Mouse (Mus musculus): ENCODE measurements around the gene Myb. TPM values are rescaled to one million over a fixed set of nuclear protein-coding genes. Genes with fewer than 3 reads are reported as not detected.

Myb gene
- polyA plus RNA-seq, 1 experiment from 2014 or later, result 11.1 TPM

DNA sequence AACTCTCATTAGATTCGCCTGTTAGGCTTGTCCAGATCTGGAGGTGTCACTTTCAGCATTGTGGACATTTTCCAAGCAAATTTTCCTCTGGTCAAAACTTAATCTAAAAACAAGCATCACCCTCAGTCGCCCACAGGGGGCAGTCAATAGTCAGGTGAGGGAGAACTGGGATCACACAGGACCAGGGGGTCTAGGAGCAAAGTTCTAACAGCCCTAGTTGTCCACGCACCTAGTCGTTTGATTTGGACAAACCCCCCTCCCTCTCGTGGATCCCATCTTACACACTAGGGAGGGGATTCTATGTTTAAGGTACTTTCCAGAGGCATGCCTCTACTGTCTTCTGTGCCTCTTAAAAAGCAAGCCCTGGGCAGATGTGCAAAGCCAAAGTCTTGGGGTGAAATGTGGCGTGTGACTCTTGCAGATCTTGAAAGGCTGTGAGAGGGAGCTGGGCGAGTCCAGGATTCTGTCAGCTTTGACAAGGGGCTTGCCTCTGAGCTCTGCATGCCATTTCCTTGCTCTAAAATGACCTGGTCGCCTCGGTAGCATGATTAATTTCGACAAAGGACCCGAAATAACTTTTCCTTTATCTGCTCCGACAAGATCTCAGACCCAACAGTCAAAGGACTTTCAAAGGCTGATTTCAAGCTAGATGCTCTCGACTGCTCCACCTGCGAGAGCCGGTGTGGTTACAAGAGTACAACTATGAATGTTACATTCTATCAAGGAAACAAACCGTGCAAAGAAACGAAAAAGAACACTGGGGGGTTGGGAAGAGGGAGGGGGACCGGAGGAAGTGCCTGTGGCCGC, 2.5 kb downstream of the Myb start:
- peak overlapping the region; percentile 71 for H3K9ac ChIP-seq (replicated peaks)

GRCm38 (mm10) chr10:21156953-21157499, 3.8 kb downstream of the Myb start:
- Histone ChIP-seq H3K4me2 (ENCODE audit: low read depth, low read length) (peak overlapping the region; percentile 13; the same call in 1 of the 2 replicates), H3K4me3 (ENCODE audit: low read depth, low read length) (no peak overlapping the region), H3K4me1 (ENCODE audit: insufficient read depth) (peaks cover 31% of the 10 kb centered on the region; the same call in 1 of the 2 replicates), H3K27me3 (ENCODE audit: insufficient read depth, low read length) (peaks cover 11% of the 10 kb centered on the region; the same call in 1 of the 2 replicates), H3K36me3 (replicated peaks; ENCODE audit: insufficient read depth, low read length) (no peaks in the 10 kb centered on the region), H3K9me3 (ENCODE audit: low read length) (no peaks in the 10 kb centered on the region), H3K9ac (replicated peaks) (no peak overlapping the region), H3K27ac (ENCODE audit: low read depth) (no peak overlapping the region)
- WGBS (ENCODE audit: insufficient replicate concordance), result 29% methylated on average over 5 of the region's 5 CpGs
- ATAC-seq, result no peak
- TF ChIP-seq CTCF (IDR thresholded peaks at IDR 0.05; ENCODE audit: low read depth) (no peak), EP300 (IDR thresholded peaks at IDR 0.05; ENCODE audit: low read depth) (no peak)
- no peak for DNase-seq

More for the DNA sequence above, 2.5 kb downstream of the Myb start:
- TF ChIP-seq EP300 (IDR thresholded peaks at IDR 0.05; ENCODE audit: low read depth) (no peak), CTCF (IDR thresholded peaks at IDR 0.05; ENCODE audit: low read depth) (peak; percentile 77)
- 2% methylated on average over 19 of the region's 19 CpGs for WGBS (ENCODE audit: insufficient replicate concordance)
- H3K27me3 ChIP-seq (ENCODE audit: insufficient read depth, low read length), result peaks cover 11% of the 10 kb centered on the region; the same call in 1 of the 2 replicates
- H3K4me2 ChIP-seq (ENCODE audit: low read depth, low read length), result peak overlapping the region; percentile 99
- no peaks in the 10 kb centered on the region for H3K36me3 ChIP-seq (replicated peaks; ENCODE audit: insufficient read depth, low read length)
- ATAC-seq, result no peak
- no peaks in the 10 kb centered on the region for H3K9me3 ChIP-seq (ENCODE audit: low read length)
- peaks cover 28% of the 10 kb centered on the region; the same call in 1 of the 2 replicates for H3K4me1 ChIP-seq (ENCODE audit: insufficient read depth)
- peak; percentile 74 for DNase-seq
- peak overlapping the region; percentile 52 for H3K27ac ChIP-seq (ENCODE audit: low read depth)
- peak overlapping the region; percentile 65 for H3K4me3 ChIP-seq (ENCODE audit: low read depth, low read length)

DNA sequence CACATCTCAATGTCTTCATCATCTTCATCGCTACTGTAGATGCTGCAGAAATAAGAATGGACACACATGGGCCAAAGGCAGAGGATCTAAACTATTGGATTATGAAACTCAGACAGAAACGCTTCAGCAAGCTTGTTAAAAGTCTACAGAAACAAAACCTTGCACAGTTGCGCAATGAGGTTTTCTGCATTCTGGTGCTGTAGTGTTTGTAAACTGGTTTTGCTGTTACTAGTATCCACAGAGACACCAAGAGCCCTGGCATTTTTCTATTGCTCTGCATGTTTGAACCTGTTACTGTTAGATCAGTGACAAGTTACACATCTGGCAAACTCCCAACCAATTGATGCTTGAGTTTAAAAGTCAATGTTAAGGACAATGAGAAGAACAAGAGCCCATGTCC, 4.4 kb downstream of the Myb start:
- Histone ChIP-seq H3K36me3 (replicated peaks; ENCODE audit: insufficient read depth, low read length) (no peaks in the 10 kb centered on the region), H3K4me2 (ENCODE audit: low read depth, low read length) (peak overlapping the region; percentile 13; the same call in 1 of the 2 replicates), H3K27ac (ENCODE audit: low read depth) (no peak overlapping the region), H3K9ac (replicated peaks) (no peak overlapping the region), H3K4me3 (ENCODE audit: low read depth, low read length) (no peak overlapping the region), H3K9me3 (ENCODE audit: low read length) (no peaks in the 10 kb centered on the region), H3K27me3 (ENCODE audit: insufficient read depth, low read length) (peaks cover 11% of the 10 kb centered on the region; the same call in 1 of the 2 replicates), H3K4me1 (ENCODE audit: insufficient read depth) (peaks cover 29% of the 10 kb centered on the region; the same call in 1 of the 2 replicates)
- 63% methylated on average over 3 of the region's 3 CpGs for WGBS (ENCODE audit: insufficient replicate concordance)
- DNase-seq (no peak), ATAC-seq (no peak)
- TF ChIP-seq CTCF (IDR thresholded peaks at IDR 0.05; ENCODE audit: low read depth) (no peak), EP300 (IDR thresholded peaks at IDR 0.05; ENCODE audit: low read depth) (no peak)

- 36% methylated on average over 3 of the region's 3 CpGs for WGBS (ENCODE audit: insufficient replicate concordance)
- ATAC-seq (no peak), DNase-seq (no peak)
- TF ChIP-seq CTCF (IDR thresholded peaks at IDR 0.05; ENCODE audit: low read depth), result no peak
- no peak for TF ChIP-seq EP300 (IDR thresholded peaks at IDR 0.05; ENCODE audit: low read depth)
- Histone ChIP-seq H3K27ac (ENCODE audit: low read depth) (no peak overlapping the region), H3K4me2 (ENCODE audit: low read depth, low read length) (no peak overlapping the region), H3K27me3 (ENCODE audit: insufficient read depth, low read length) (peaks cover 7% of the 10 kb centered on the region; the same call in 1 of the 2 replicates), H3K9me3 (ENCODE audit: low read length) (no peaks in the 10 kb centered on the region), H3K9ac (replicated peaks) (no peak overlapping the region), H3K4me3 (ENCODE audit: low read depth, low read length) (no peak overlapping the region), H3K4me1 (ENCODE audit: insufficient read depth) (peaks cover 20% of the 10 kb centered on the region; the same call in 1 of the 2 replicates), H3K36me3 (replicated peaks; ENCODE audit: insufficient read depth, low read length) (no peaks in the 10 kb centered on the region)
Observed at GRCm38 (mm10) chr10:21154927-21155326, 5.9 kb downstream of the Myb start.

DNA sequence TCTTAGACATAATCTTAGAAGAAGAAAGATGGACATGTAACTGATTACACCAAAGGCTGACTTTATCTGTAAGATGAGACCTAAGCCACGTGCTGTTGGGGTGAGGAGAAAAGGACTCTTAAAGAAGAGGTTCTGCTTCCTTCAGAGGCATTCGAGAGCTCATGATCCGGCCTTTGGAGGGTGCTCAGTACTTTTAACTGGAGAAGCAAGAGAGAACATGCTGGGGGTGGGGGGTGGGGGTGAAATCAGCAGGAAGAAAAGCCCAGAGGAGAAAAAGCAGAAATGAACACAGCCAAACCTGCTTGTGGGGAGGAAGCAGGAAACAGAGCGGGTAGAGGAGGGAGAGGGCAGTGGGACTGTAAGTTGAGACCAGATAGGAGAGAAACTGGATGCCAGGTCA, 7.4 kb downstream of the Myb start:
- TF ChIP-seq CTCF (IDR thresholded peaks at IDR 0.05; ENCODE audit: low read depth), result no peak
- no peak for TF ChIP-seq EP300 (IDR thresholded peaks at IDR 0.05; ENCODE audit: low read depth)
- peaks cover 2% of the 10 kb centered on the region; the same call in 1 of the 2 replicates for H3K36me3 ChIP-seq (replicated peaks; ENCODE audit: insufficient read depth, low read length)
- peak overlapping the region; percentile 22; the same call in 1 of the 2 replicates for H3K27ac ChIP-seq (ENCODE audit: low read depth)
- ATAC-seq (no peak), DNase-seq (no peak)
- WGBS (ENCODE audit: insufficient replicate concordance), result 46% methylated on average over 4 of the region's 4 CpGs
- H3K9me3 ChIP-seq (ENCODE audit: low read length), result no peaks in the 10 kb centered on the region
- H3K9ac ChIP-seq (replicated peaks), result no peak overlapping the region
- H3K4me2 ChIP-seq (ENCODE audit: low read depth, low read length), result no peak overlapping the region
- H3K4me3 ChIP-seq (ENCODE audit: low read depth, low read length), result no peak overlapping the region
- H3K4me1 ChIP-seq (ENCODE audit: insufficient read depth), result peaks cover 12% of the 10 kb centered on the region; the same call in 1 of the 2 replicates
- H3K27me3 ChIP-seq (ENCODE audit: insufficient read depth, low read length), result peaks cover 3% of the 10 kb centered on the region; the same call in 1 of the 2 replicates

DNA sequence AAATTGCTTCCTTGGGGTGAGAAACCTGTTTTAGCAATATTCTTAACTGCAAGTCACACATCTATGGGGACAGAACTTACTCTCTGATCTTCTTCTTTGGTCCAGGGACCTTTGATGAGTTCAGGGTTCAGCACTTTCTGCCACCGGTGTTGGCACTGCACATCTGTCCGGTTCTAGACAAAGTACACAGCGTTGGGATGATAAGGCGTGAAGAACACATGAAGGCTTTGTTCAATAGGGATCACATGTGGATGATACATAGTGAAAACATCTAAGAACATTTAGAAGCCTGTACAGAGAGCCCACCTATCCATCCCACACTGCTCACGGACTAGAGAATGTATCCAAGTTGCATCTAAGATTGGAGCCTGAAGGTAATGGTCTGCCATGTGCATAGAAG, 8.0 kb downstream of the Myb start:
- ATAC-seq (no peak), DNase-seq (no peak)
- Histone ChIP-seq H3K27me3 (ENCODE audit: insufficient read depth, low read length) (no peaks in the 10 kb centered on the region), H3K9me3 (ENCODE audit: low read length) (no peaks in the 10 kb centered on the region), H3K4me2 (ENCODE audit: low read depth, low read length) (no peak overlapping the region), H3K4me1 (ENCODE audit: insufficient read depth) (0 out of 2 replicates have a peak, but pooled peaks cover 9% of the 10 kb centered on the region), H3K9ac (replicated peaks) (no peak overlapping the region), H3K4me3 (ENCODE audit: low read depth, low read length) (no peak overlapping the region), H3K36me3 (replicated peaks; ENCODE audit: insufficient read depth, low read length) (peaks cover 4% of the 10 kb centered on the region; the same call in 1 of the 2 replicates), H3K27ac (ENCODE audit: low read depth) (no peak overlapping the region)
- WGBS (ENCODE audit: insufficient replicate concordance), result 82% methylated on average over 5 of the region's 5 CpGs
- TF ChIP-seq EP300 (IDR thresholded peaks at IDR 0.05; ENCODE audit: low read depth) (no peak), CTCF (IDR thresholded peaks at IDR 0.05; ENCODE audit: low read depth) (no peak)
